Mouse (Mus musculus) heart, postnatal 0 days (tissue): ENCODE measurements around the gene Zmat1. TPM values are rescaled to one million over a fixed set of nuclear protein-coding genes. Genes with fewer than 3 reads are reported as not detected.
"Not testable (repeated sequence)": the region's sequence is repeated elsewhere in the genome, so short reads cannot be mapped to it uniquely, and the experiment has no call there.

ENCODE experiments used
- ATAC-seq: fragments of 200-750 bp; cut with Nextera tagmentation; 2 replicates; pipeline ENCODE4 v1.8.0; 2017; ENCODE audit warnings: low read depth, moderate number of reproducible peaks, moderate library complexity; ENCODE audit not compliant: insufficient read depth
- DNase-seq: peaks from one replicate; pipeline ENCODE4 v3.0.0-alpha.2; 2016; ENCODE audit warnings: low spot score
- H3K27ac ChIP-seq: fragments of 300-500 bp; sonication (generic); 2 replicates; pipeline ENCODE4 v1.5.1; 2014; ENCODE audit warnings: low read depth, mild to moderate bottlenecking
- H3K27me3 ChIP-seq: fragments of 300-500 bp; sonication (generic); 2 replicates; pipeline ENCODE4 v1.6.1; 2014; ENCODE audit warnings: low read length, mixed read lengths; ENCODE audit not compliant: control insufficient read depth, insufficient read depth
- H3K36me3 ChIP-seq: fragments of 300-500 bp; sonication (generic); replicated peaks from 2 replicates; pipeline ENCODE4 v1.6.1; 2014; ENCODE audit warnings: low read length, mixed read lengths; ENCODE audit not compliant: control insufficient read depth, insufficient read depth
- H3K4me1 ChIP-seq: fragments of 300-500 bp; sonication (generic); 2 replicates; pipeline ENCODE4 v1.6.1; 2014; ENCODE audit warnings: antibody characterized with exemption; ENCODE audit not compliant: control insufficient read depth, insufficient read depth
- H3K4me2 ChIP-seq: fragments of 300-500 bp; sonication (generic); 2 replicates; pipeline ENCODE4 v1.6.1; 2014; ENCODE audit warnings: low read depth, mild to moderate bottlenecking, low read length, moderate library complexity
- H3K4me3 ChIP-seq: fragments of 300-500 bp; sonication (generic); 2 replicates; pipeline ENCODE4 v1.5.1; 2014; ENCODE audit warnings: low read depth, low read length
- H3K9ac ChIP-seq: fragments of 300-500 bp; sonication (generic); replicated peaks from 2 replicates; pipeline ENCODE4 v1.6.1; 2014; ENCODE audit warnings: low read depth, low read length, mixed read lengths
- H3K9me3 ChIP-seq: fragments of 300-500 bp; sonication (generic); replicated peaks from 2 replicates; pipeline ENCODE4 v1.6.1; 2016; ENCODE audit warnings: low read length; ENCODE audit not compliant: control insufficient read depth
- CTCF ChIP-seq: IDR thresholded peaks from 2 replicates; pipeline ENCODE4 v1.5.1; 2016; ENCODE audit warnings: antibody characterized with exemption, control low read depth, low read depth
- EP300 ChIP-seq: IDR thresholded peaks from 2 replicates; pipeline ENCODE4 v1.6.1; 2016; ENCODE audit warnings: antibody characterized with exemption, low read depth
- WGBS: fragments of 180-500 bp; shearing (Covaris S2); extraction: QIAGEN DNeasy Blood & Tissue Kit; methylation state at CpG from one replicate; pipeline ENCODE4 v1.1.7; 2014; 5-methylcytosine and 5-hydroxymethylcytosine counted together
- polyA plus RNA-seq: library from polyadenylated mRNA; unstranded; fragments of >200 nt; fragmentation: Nextera tagmentation; extraction: Ambion mirVana; gene quantifications from 2 replicates; pipeline ENCODE4 v1.2.1, GENCODE M21; 2015
- total RNA-seq: library from RNA; depleted of rRNA; stranded (reverse); fragments of >200 nt; gene quantifications from 2 replicates; pipeline ENCODE4 v1.2.3, GENCODE M21; 2014; ENCODE audit warnings: low replicate concordance; rRNA removed

Zmat1 gene
- total RNA-seq = 0.08 and 2.0 TPM in 2 replicates
- polyA plus RNA-seq = 5.6 and 6.8 TPM in 2 replicates

DNA sequence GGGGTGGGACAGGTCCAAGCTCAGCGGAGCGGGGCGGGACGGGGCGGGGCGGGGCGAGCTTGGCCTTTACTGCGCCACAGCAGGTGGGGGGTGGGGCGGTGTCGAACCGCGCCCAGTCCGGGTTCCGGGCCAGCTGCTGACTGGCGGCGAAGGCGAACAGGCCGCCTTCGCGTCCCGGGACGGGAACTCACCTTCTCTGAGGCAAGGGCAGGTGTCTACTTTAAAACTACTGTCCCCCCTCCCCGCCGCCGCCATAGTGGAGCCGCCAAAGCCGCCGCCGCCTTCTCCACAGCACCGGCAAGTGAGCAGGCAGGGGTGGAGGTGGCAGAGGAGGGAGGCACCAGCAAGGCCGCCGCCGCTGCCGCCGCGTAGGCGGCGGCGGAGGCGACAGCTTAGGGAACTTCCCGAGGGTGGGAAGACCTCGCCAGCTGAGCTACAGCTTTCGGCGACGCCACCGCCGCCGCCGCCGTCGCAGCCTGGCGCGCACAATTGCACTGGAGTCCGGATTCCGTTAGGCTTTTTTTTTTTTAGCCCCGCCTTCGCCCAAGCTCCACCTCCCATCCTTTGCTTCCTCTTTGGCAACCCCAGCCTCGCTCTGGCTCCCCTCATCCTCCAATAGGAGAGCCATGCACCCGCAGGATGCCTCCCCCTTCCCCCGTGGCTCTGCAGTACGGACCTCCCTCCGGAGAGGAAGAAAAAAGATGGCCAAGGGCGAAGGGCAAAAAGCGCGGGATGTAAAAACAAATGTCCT, at the start of gene Zmat1:
Gene Zmat1 (minus strand): TSS at position 490 of the 751 bp plus-strand sequence.
- Histone ChIP-seq H3K9ac (peak within 1 kb of the TSS; percentile 96), H3K4me1 (no peaks in the 10 kb centered on the region), H3K27ac (peak within 1 kb of the TSS; percentile 99), H3K9me3 (no peaks in the 10 kb centered on the region), H3K4me2 (peak within 1 kb of the TSS; percentile 64), H3K27me3 (no peaks in the 10 kb centered on the region), H3K4me3 (peak within 1 kb of the TSS; percentile 79), H3K36me3 (no peaks in the 10 kb centered on the region)
- DNase-seq (peak; percentile 93), ATAC-seq (peak; percentile 99)
- WGBS = 21% methylated on average over 48 of the region's 65 CpGs
- TF ChIP-seq EP300 (no peak), CTCF (no peak)

DNA sequence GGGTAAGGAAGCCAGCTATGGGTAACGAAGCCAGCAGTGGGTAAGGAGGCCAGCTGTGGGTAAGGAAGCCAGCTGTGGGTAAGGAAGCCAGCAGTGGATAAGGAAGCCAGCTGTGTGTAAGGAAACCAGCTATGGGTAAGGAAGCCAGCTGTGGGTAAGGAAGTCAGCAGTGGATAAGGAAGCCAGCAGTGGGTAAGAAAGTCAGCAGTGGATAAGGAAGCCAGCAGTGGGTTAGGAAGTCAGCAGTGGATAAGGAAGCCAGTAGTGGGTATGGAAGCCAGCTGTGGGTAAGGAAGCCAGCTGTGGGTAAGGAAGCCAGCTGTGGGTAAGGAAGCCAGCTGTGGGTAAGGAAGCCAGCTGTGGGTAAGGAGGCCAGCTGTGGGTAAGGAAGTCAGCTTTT, 44.9 kb upstream of the Zmat1 start:
- H3K27me3 ChIP-seq, H3K36me3 ChIP-seq, DNase-seq, ATAC-seq, H3K9me3 ChIP-seq, H3K4me2 ChIP-seq, H3K9ac ChIP-seq, H3K4me3 ChIP-seq, H3K4me1 ChIP-seq, H3K27ac ChIP-seq: not testable (repeated sequence)
- 71% methylated on average over 1 of the region's 1 CpGs for WGBS

DNA sequence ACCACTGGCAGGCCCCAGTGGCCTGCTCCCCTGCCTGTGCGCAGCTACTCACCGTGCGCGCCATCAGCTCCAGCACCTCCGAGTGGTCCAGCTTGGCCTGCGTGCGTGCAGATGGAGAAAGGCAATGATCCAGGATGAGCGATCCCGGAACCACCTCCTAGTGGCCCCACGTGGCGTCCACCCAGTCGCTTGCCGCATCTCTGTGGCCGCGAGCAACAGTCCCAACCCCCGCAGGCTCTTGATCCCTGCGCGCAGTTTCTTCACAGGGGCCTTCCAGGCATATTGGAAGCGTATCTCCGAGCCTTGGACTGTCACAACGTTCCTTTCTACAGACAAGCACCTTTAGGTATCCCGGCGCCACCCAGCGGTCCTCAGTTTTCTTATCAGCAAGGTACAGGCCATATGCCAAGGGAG, 27.0 kb upstream of the Zmat1 start:
- WGBS = 19% methylated on average over 24 of the region's 24 CpGs
- no peak for ATAC-seq
- Histone ChIP-seq H3K9me3 (no peaks in the 10 kb centered on the region), H3K36me3 (no peaks in the 10 kb centered on the region), H3K27ac (no peak overlapping the region), H3K4me1 (no peaks in the 10 kb centered on the region), H3K4me3 (no peak overlapping the region), H3K4me2 (peak overlapping the region; percentile 45), H3K27me3 (peaks cover 7% of the 10 kb centered on the region; the same call in 1 of the 2 replicates), H3K9ac (no peak overlapping the region)
- TF ChIP-seq CTCF (no peak), EP300 (no peak)
- DNase-seq = no peak

DNA sequence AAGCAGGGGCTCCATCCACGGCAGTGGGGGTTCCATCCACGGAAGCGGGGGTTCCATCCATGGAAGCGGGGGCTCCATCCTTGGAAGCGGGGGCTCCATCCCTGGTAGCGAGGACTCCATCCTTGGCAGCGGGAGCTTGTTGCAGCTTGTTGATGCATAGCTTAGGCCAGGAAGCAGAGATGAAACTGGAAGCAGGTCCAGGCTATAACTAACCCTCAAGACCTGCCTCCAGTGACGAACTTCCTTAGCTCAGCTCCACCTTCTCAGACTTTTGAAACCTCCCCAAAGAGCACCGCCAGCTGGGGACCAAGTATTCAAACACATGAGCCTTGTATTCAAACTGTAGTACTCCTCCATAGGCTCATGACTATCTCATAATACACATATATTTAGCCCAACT, 16.1 kb upstream of the Zmat1 start:
- no peak for TF ChIP-seq EP300
- TF ChIP-seq CTCF = no peak
- no peak overlapping the region for H3K27ac ChIP-seq
- H3K9ac ChIP-seq = no peak overlapping the region
- H3K4me3 ChIP-seq = no peak overlapping the region
- H3K9me3 ChIP-seq = no peaks in the 10 kb centered on the region
- WGBS = 77% methylated on average over 9 of the region's 9 CpGs
- DNase-seq (no peak), ATAC-seq (no peak)
- H3K36me3 ChIP-seq = no peaks in the 10 kb centered on the region
- no peaks in the 10 kb centered on the region for H3K4me1 ChIP-seq
- H3K27me3 ChIP-seq = no peaks in the 10 kb centered on the region
- no peak overlapping the region for H3K4me2 ChIP-seq

DNA sequence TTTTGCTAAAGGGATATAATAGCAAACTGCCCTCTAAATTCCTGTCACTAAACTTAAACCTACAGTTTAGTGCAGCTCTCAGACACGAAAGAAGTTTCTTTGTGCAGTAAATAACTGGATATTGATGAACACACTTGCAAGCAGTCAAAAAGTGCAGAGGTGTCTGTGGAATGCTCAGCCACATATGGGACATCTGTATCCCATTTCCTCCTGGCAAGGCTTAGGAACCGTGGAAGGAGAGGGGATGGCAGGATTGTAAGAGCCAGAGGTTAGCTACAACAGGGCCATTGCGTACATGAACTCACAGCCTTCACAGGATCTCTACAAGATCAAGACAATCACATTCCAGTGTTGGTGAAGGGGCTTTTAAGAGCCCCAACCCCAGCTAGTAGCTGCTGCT, 2.4 kb upstream of the Zmat1 start:
- Histone ChIP-seq H3K4me1 (no peaks in the 10 kb centered on the region), H3K4me2 (no peak overlapping the region), H3K4me3 (no peak overlapping the region), H3K9ac (no peak overlapping the region), H3K27me3 (no peaks in the 10 kb centered on the region), H3K36me3 (no peaks in the 10 kb centered on the region), H3K9me3 (no peaks in the 10 kb centered on the region), H3K27ac (no peak overlapping the region)
- ATAC-seq (no peak), DNase-seq (no peak)
- 57% methylated on average over 3 of the region's 3 CpGs for WGBS
- TF ChIP-seq EP300 = no peak
- no peak for TF ChIP-seq CTCF

DNA sequence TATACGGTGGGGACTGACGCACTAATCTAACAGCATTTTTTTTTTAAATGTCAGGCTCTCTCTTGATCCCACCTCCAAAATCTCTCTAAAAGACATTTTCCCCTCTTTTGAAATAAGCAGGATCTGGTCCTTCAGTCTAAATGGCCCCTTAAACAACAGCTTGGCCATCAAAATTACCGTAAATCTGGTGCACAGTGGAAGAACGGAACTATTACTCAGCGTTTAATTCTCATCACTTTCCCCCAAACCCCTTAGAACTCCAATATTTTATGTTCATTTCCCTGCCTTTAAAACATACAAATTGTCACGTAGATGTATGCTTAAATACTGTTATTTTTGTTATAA, 434 bp upstream of the Zmat1 start:
- Histone ChIP-seq H3K4me3 (peak overlapping the region; percentile 79), H3K27me3 (no peaks in the 10 kb centered on the region), H3K36me3 (no peaks in the 10 kb centered on the region), H3K9ac (no peak overlapping the region), H3K4me2 (peak overlapping the region; percentile 64), H3K27ac (peak overlapping the region; percentile 34; the same call in 1 of the 2 replicates), H3K4me1 (no peaks in the 10 kb centered on the region), H3K9me3 (no peaks in the 10 kb centered on the region)
- DNase-seq (no peak), ATAC-seq (no peak)
- 30% methylated on average over 6 of the region's 6 CpGs for WGBS
- TF ChIP-seq CTCF (no peak), EP300 (no peak)
